Mouse (Mus musculus) midbrain, embryonic 12.5 days (tissue): ENCODE measurements around the gene Rab15. TPM values are rescaled to one million over a fixed set of nuclear protein-coding genes. Genes with fewer than 3 reads are reported as not detected.
A peak's percentile ranks its signal among the peaks of the same experiment; 100 is the strongest.

Experiments used
- ATAC-seq: fragments of 200-750 bp; cut with Nextera tagmentation; 2 replicates; pipeline ENCODE4 v1.8.0; 2017; ENCODE audit warnings: low read depth, moderate TSS enrichment, moderate library complexity; ENCODE audit not compliant: low FRiP score
- H3K27ac ChIP-seq: fragments of 300-500 bp; sonication (generic); replicated peaks from 2 replicates; pipeline ENCODE4 v1.5.1; 2016; ENCODE audit warnings: mild to moderate bottlenecking
- H3K27me3 ChIP-seq: fragments of 300-500 bp; sonication (generic); 2 replicates; pipeline ENCODE4 v1.6.1; 2016; ENCODE audit warnings: mild to moderate bottlenecking
- H3K36me3 ChIP-seq: fragments of 300-500 bp; sonication (generic); 2 replicates; pipeline ENCODE4 v1.6.1; 2016
- H3K4me1 ChIP-seq: fragments of 300-500 bp; sonication (generic); 2 replicates; pipeline ENCODE4 v1.6.1; 2016
- H3K4me2 ChIP-seq: fragments of 300-500 bp; sonication (generic); replicated peaks from 2 replicates; pipeline ENCODE4 v1.6.1; 2016; ENCODE audit warnings: mild to moderate bottlenecking, moderate library complexity
- H3K4me3 ChIP-seq: fragments of 300-500 bp; sonication (generic); 2 replicates; pipeline ENCODE4 v1.5.1; 2016; ENCODE audit warnings: mild to moderate bottlenecking
- H3K9ac ChIP-seq: fragments of 300-500 bp; sonication (generic); replicated peaks from 2 replicates; pipeline ENCODE4 v1.6.1; 2016; ENCODE audit warnings: mild to moderate bottlenecking, moderate library complexity
- H3K9me3 ChIP-seq: fragments of 300-500 bp; sonication (generic); 2 replicates; pipeline ENCODE4 v1.6.1; 2016; ENCODE audit warnings: mild to moderate bottlenecking
- WGBS: fragments of 180-500 bp; shearing (Covaris S2); methylation state at CpG from one replicate; pipeline ENCODE4 v1.1.7; 2016; 5-methylcytosine and 5-hydroxymethylcytosine counted together
- polyA plus RNA-seq: library from polyadenylated mRNA; unstranded; fragments of >200 nt; fragmentation: Nextera tagmentation; extraction: Ambion mirVana; gene quantifications from 2 replicates; pipeline ENCODE4 v1.2.1, GENCODE M21; 2016

The Rab15 gene
- polyA plus RNA-seq, 1 experiment from 2014 or later = 14.7 TPM

DNA sequence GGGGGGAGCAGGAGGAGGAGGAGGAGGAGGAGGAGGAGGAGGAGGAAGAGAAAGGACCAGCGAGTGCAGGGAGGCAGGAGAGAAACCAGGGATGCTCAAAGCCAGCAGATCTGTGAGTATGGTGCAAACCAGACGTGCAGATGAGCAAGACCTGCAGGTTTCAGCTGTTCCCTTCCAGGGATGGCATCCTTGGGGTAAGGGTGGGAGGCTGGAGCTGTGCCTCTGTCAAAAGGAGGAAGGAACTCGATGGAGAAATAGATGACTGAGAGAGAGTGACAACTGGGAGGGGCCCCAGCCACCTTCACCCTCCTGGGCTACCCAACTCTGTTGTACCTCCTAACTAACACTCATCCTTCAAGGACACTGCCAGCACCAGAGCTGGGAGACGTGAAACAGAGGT lies 6.0 kb downstream of the Rab15 start:
- 55% methylated on average over 4 of the region's 4 CpGs for WGBS
- H3K27ac ChIP-seq = no peak overlapping the region
- ATAC-seq = no peak

DNA sequence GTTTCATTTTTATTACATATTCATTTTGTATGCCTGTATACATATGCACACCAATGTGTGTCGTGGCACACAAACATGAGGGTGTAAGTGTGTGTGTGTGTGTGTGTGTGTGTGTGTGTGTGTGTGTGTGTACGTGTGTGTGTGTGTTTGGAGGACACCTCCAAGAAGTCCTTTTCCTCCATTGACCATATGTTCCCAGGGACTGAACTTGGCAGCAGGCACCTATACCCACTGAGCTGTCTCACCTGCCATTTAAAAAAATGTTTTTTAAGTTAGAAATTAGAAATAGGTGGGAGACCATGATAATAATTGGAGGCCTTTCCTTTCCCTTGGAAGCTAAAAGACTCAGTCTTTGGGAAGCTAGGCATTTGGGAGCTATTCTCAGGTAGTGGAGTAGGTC lies 8.6 kb downstream of the Rab15 start:
- Histone ChIP-seq H3K36me3 (no peaks in the 10 kb centered on the region), H3K4me1 (peaks cover 9% of the 10 kb centered on the region; the same call in 1 of the 2 replicates), H3K27me3 (peaks cover 9% of the 10 kb centered on the region; the same call in 1 of the 2 replicates), H3K4me2 (no peak overlapping the region), H3K27ac (no peak overlapping the region), H3K9me3 (no peaks in the 10 kb centered on the region), H3K9ac (no peak overlapping the region), H3K4me3 (no peak overlapping the region)
- WGBS = 82% methylated on average over 2 of the region's 2 CpGs
- ATAC-seq = no peak

More for the DNA sequence above, 6.0 kb downstream of the Rab15 start:
- Histone ChIP-seq H3K36me3 (no peaks in the 10 kb centered on the region), H3K4me2 (no peak overlapping the region), H3K27me3 (peaks cover 32% of the 10 kb centered on the region), H3K9ac (no peak overlapping the region), H3K4me3 (no peak overlapping the region), H3K9me3 (no peaks in the 10 kb centered on the region), H3K4me1 (peaks cover 23% of the 10 kb centered on the region)

DNA sequence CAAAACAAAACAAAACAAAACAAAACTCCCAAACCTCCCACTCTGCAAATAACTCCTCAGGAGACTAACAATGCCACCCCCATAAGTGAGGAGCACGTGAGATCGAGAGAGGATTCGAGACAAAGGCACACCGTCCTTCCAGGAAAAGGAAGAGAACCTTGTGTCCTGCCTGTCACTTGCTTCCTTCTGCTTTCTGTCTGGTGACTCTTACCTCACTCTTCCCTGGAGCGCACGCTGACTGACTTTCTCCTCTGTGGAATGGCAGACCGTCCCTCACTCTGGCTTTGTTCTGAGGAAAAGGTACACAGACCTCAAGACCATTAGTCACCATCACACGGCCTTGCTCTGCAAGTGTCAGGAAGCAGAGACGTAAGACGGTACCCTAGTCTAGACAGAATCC lies 9.2 kb downstream of the Rab15 start:
- Histone ChIP-seq H3K9me3 (no peaks in the 10 kb centered on the region), H3K9ac (no peak overlapping the region), H3K4me2 (no peak overlapping the region), H3K4me3 (no peak overlapping the region), H3K4me1 (peaks cover 9% of the 10 kb centered on the region; the same call in 1 of the 2 replicates), H3K27me3 (0 out of 2 replicates have a peak, but pooled peaks cover 3% of the 10 kb centered on the region), H3K36me3 (no peaks in the 10 kb centered on the region), H3K27ac (no peak overlapping the region)
- 82% methylated on average over 10 of the region's 10 CpGs for WGBS
- ATAC-seq = no peak

GRCm38 (mm10) chr12:76811006-76811405 lies 11.7 kb downstream of the Rab15 start:
- Histone ChIP-seq H3K4me1 (no peaks in the 10 kb centered on the region), H3K9me3 (no peaks in the 10 kb centered on the region), H3K4me2 (no peak overlapping the region), H3K27me3 (no peaks in the 10 kb centered on the region), H3K36me3 (no peaks in the 10 kb centered on the region), H3K27ac (no peak overlapping the region), H3K4me3 (no peak overlapping the region), H3K9ac (no peak overlapping the region)
- WGBS = 94% methylated on average over 4 of the region's 4 CpGs
- ATAC-seq = no peak

DNA sequence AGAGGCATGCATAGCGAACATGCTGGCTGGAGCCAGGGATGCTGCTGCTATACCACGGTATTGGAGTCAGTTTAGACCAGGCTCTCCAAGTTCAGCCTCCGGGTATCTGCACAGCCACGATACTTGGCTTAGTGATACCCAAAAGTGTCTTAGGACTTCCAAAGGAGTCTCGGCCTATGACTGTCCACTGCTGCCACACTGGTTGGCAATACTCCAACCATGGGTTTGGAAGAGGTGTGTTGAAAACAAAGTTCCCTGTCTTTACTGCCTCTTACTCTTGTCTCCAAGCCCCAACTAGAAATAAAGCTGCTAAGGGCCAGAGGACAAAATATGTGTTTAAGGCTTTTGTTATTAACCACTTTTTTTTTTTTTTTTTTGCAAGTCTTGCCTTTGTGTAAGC lies 12.2 kb downstream of the Rab15 start:
- ATAC-seq = no peak
- 94% methylated on average over 5 of the region's 5 CpGs for WGBS
- Histone ChIP-seq H3K4me2 (no peak overlapping the region), H3K4me3 (no peak overlapping the region), H3K9me3 (no peaks in the 10 kb centered on the region), H3K27me3 (no peaks in the 10 kb centered on the region), H3K4me1 (no peaks in the 10 kb centered on the region), H3K9ac (no peak overlapping the region), H3K27ac (no peak overlapping the region), H3K36me3 (no peaks in the 10 kb centered on the region)

DNA sequence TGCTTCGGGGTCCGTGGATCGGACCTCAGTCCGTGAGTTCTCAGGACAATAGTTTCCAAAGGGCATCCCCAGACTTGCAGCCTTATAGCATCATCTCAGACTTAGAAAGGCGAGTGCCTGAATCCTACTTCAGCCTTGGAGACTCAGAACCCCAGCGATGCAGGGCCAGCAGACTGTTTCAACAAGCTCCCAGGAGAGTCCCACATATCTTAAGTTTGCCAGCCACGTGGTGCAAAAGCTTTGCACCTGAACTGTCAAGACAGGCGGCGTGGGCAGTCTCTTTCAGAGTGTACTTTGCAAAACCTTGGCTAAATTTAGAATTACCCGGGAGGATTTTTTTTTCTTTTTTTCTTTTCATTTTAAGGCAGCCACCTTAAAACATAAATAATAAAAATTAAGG lies 14.9 kb downstream of the Rab15 start:
- H3K36me3 ChIP-seq = no peaks in the 10 kb centered on the region
- H3K4me2 ChIP-seq = no peak overlapping the region
- ATAC-seq = no peak
- H3K4me1 ChIP-seq = no peaks in the 10 kb centered on the region
- H3K27me3 ChIP-seq = no peaks in the 10 kb centered on the region
- no peaks in the 10 kb centered on the region for H3K9me3 ChIP-seq
- H3K9ac ChIP-seq = no peak overlapping the region
- no peak overlapping the region for H3K4me3 ChIP-seq
- 84% methylated on average over 10 of the region's 10 CpGs for WGBS
- H3K27ac ChIP-seq = no peak overlapping the region

GRCm38 (mm10) chr12:76805056-76805811 lies 17.5 kb downstream of the Rab15 start:
- Histone ChIP-seq H3K9me3 (no peaks in the 10 kb centered on the region), H3K9ac (no peak overlapping the region), H3K4me2 (no peak overlapping the region), H3K4me3 (no peak overlapping the region), H3K36me3 (no peaks in the 10 kb centered on the region), H3K27ac (no peak overlapping the region), H3K4me1 (no peaks in the 10 kb centered on the region), H3K27me3 (no peaks in the 10 kb centered on the region)
- 90% methylated on average over 10 of the region's 10 CpGs for WGBS
- ATAC-seq = no peak

DNA sequence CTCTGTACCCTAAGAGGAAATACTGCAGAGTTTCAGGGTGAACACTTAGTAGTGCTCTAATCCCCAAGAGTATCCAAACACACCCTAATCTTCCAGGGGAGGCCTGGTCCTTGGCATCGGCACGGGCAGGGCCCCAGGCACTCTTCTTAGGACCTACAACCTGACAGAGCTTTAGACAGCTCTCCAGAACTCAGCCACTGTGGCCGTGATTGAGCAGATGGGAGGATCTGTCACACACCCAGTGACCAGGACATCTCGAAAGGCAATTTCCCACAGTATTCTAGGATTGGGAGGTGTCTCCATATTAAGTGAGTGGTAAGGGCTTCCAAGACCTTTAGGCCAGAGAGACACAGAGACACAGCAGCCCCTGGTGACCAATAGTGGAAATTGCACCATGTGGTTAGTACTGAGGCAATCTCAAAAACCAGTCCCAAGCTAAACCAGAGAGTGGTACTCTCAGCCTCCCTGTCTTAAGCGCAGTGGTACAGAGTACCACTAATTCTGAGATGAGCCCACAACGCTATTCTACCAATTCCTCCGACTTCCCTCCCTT lies 18.9 kb downstream of the Rab15 start:
- Histone ChIP-seq H3K4me1 (no peaks in the 10 kb centered on the region), H3K4me3 (no peak overlapping the region), H3K27me3 (no peaks in the 10 kb centered on the region), H3K9ac (no peak overlapping the region), H3K27ac (no peak overlapping the region), H3K4me2 (no peak overlapping the region), H3K36me3 (no peaks in the 10 kb centered on the region), H3K9me3 (no peaks in the 10 kb centered on the region)
- whole genome bisulfite sequencing = 56% methylated on average over 7 of the region's 7 CpGs
- 0 out of 2 replicates have a peak, but pooled peaks have one; percentile 41 for ATAC-seq

DNA sequence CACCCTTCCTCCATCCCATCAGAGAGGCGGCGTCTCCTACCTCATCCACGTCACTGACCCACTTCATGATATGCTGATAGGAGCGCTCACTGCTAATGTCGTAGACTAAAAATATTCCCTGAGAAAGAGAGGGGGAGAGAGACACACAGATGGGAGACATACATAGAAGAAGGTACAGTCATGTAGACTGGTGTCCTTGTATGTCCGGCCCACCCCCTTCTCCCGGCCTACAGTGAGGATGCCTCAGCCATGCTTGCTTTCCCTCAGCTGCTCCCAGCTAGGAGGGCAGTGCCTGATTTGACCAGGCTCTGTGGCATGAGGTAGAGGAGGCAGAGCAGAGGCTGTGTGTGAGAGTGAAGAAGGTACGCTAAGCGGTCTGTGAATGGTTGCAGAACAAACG lies 19.7 kb downstream of the Rab15 start:
- Histone ChIP-seq H3K27ac (no peak overlapping the region), H3K36me3 (no peaks in the 10 kb centered on the region), H3K9ac (no peak overlapping the region), H3K4me2 (no peak overlapping the region), H3K27me3 (no peaks in the 10 kb centered on the region), H3K4me3 (no peak overlapping the region), H3K9me3 (no peaks in the 10 kb centered on the region), H3K4me1 (peaks cover 2% of the 10 kb centered on the region; the same call in 1 of the 2 replicates)
- no peak for ATAC-seq
- 91% methylated on average over 10 of the region's 10 CpGs for WGBS

DNA sequence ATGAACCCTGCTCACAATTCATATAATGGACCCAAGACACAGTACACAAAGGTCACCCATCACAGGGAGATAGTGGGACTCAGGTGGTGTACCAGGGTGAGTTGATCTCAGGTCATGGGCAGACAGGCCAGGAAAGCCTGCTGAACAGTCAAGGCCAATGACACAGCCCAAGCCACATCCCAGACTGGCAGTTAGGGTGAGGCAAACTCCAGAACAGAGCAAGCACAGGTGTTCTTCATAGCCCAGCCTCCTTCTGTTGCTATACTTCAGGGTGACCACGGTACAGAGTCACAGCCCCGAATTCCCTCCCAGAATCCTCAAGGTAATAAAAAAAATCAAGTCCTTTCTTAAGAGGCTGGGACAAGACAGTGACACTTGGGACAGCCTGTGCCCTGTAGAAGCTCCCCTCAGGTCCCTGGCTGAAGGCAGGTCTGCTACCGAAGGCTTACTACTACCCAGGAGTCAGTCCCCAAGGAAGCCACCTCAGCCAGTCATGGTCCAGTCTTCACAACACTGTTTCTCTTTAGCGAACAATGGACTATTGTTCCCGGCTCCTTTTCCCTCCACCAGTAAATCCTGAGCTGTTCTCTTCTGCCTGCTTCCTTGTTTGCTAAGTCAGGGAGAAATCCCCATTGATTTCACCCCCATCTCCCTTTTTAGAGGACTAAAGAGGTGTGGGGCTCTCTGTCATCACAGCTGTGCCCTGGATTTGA lies 24.5 kb downstream of the Rab15 start:
- ATAC-seq = no peak
- peaks cover 2% of the 10 kb centered on the region; the same call in 1 of the 2 replicates for H3K4me1 ChIP-seq
- H3K27ac ChIP-seq = no peak overlapping the region
- 44% methylated on average over 5 of the region's 5 CpGs for WGBS
- H3K4me3 ChIP-seq = no peak overlapping the region
- H3K27me3 ChIP-seq = no peaks in the 10 kb centered on the region
- H3K4me2 ChIP-seq = no peak overlapping the region
- H3K36me3 ChIP-seq = no peaks in the 10 kb centered on the region
- no peak overlapping the region for H3K9ac ChIP-seq
- no peaks in the 10 kb centered on the region for H3K9me3 ChIP-seq

DNA sequence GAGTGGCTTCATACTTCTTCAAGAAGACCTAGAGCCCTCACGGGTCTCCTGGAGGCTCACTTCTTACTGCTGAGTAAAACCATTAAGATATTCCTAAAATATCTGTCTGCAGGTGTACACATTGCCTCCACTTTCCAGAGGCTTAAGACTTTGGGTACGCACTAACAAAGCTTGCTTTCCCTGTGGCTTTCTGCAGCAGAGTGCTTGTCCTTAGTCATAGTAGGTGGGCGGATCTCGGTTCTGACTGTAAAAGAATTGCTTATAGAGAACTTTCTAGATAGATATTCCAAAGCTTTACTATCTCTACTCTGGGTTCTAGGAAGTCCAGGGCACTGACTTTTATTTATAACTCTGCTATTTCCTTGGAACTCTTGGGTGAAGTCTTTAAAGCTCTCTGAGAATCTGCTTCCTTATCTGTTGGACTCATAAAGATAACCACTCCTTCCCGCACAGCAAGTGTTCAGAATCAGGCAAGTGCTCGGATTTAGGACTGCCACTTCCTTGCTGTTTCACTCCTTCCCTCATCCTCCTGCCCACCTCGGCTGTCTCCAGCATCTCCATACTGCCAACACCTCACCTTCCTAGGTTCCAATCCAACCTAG lies 25.7 kb downstream of the Rab15 start:
- no peaks in the 10 kb centered on the region for H3K9me3 ChIP-seq
- H3K27ac ChIP-seq = no peak overlapping the region
- 88% methylated on average over 7 of the region's 7 CpGs for WGBS

DNA sequence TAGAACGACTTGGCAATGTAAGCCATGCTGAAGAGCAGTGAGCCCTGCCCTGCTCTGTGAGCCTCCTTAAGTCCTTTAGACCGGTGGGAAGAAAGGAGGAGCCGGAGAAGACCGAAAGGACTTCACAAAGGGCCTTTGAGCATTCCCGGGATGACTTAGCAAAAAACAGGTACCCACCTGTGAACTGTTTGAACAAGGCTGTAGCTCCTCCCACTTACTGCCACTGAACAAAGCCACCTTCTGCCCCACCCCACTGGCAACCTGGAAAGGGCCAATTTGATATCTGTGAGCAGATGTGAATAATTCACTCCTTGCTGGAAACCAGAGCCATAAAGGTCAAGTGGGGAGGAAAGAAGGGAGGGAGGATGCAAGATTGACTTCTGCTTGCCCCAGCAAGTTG lies 27.4 kb downstream of the Rab15 start, which contains the start of gene Gpx2:
Gene Gpx2 (minus strand): TSS at position 205 of the 400 bp plus-strand sequence.
- H3K9ac ChIP-seq = no peak within 1 kb of the TSS
- H3K4me3 ChIP-seq = no peak within 1 kb of the TSS
- H3K36me3 ChIP-seq = no peaks in the 10 kb centered on the region
- H3K4me2 ChIP-seq = no peak within 1 kb of the TSS
- no peaks in the 10 kb centered on the region for H3K9me3 ChIP-seq
- H3K27ac ChIP-seq = no peak within 1 kb of the TSS
- peaks cover 2% of the 10 kb centered on the region; the same call in 1 of the 2 replicates for H3K4me1 ChIP-seq
- 83% methylated on average over 5 of the region's 5 CpGs for WGBS
- no peaks in the 10 kb centered on the region for H3K27me3 ChIP-seq
- ATAC-seq = no peak

More for the DNA sequence above, 25.7 kb downstream of the Rab15 start:
- ATAC-seq = no peak
- Histone ChIP-seq H3K4me2 (no peak overlapping the region), H3K36me3 (no peaks in the 10 kb centered on the region), H3K9ac (no peak overlapping the region), H3K27me3 (no peaks in the 10 kb centered on the region), H3K4me1 (peaks cover 2% of the 10 kb centered on the region; the same call in 1 of the 2 replicates), H3K4me3 (no peak overlapping the region)
